In the genomic region with DNA sequence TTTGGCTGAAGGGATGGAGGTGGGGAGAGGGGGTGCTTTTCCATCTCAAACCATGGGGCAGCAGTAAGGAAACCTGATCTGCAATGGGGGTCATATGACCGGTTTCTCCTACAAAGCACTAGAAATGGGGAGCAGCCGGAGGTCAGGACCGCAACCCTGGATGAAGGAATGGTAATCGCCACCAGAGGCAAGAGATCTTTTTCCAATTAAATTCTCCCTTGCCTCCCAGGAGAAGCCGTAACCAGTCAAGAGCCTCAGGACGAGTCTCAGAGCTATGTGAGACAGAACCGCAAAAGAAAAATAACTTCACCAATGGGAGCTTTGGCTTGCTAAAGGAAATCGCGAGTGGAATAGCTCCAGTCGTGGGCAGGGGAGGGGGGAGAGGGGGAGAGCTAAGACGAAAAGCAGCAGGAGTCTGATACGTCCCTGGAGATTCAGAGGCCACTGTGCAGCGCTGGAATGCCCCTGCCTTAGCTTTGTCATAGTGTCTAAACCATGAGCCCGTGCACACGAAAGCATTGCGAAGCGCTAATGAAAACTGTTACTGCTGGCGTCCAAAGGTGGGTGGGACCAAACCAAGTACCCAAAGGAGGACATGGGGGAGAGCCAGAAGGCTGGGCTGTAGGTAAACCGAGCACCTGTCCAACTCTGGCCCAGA, we compare ENCODE assay signal across 11 mouse cellular contexts.
A peak's percentile ranks its signal among the peaks of the same experiment; 100 is the strongest.
DNase-seq lines count a peak whose midpoint lies in the region; ATAC-seq and TF ChIP-seq lines count a peak whose summit lies in the region.
"Had no signal": no experiment of that assay in that cellular context is flagged by ENCODE, and none has a peak within 500 bp of the region (broad histone marks: within the 10 kb centered on the region; RNA-seq: fewer than 3 reads in every experiment).

No protein-coding gene starts in this region.

- H3K9ac ChIP-seq in lung, postnatal 0 days (replicated peaks; ENCODE audit: low read depth): no peak overlapping the region
- H3K9ac ChIP-seq in limb, embryonic 11.5 days (ENCODE audit: low read length): no peak overlapping the region
- H3K9ac ChIP-seq in stomach, embryonic 16.5 days (ENCODE audit: low read length): no peak overlapping the region
- H3K9ac ChIP-seq: liver, embryonic 13.5 days had no signal

- no peak for TF ChIP-seq CTCF in lung, postnatal 0 days (IDR thresholded peaks at IDR 0.05)

- H3K4me1 ChIP-seq in lung, postnatal 0 days (ENCODE audit: insufficient read depth, low read depth, low read length): no peaks in the 10 kb centered on the region
- H3K4me1 ChIP-seq in limb, embryonic 11.5 days (ENCODE audit: control insufficient read depth, insufficient read depth, low read length): peaks cover 22% of the 10 kb centered on the region
- H3K4me1 ChIP-seq in stomach, embryonic 16.5 days (ENCODE audit: control insufficient read depth, insufficient read depth, low read length): no peaks in the 10 kb centered on the region
- H3K4me1 ChIP-seq: liver, embryonic 13.5 days had no signal

- H3K4me2 ChIP-seq in lung, postnatal 0 days (replicated peaks; ENCODE audit: low read depth, low read length): 0 out of 2 replicates have a peak overlapping the region, but pooled peaks have one; percentile 11
- peak overlapping the region; percentile 49 for H3K4me2 ChIP-seq in limb, embryonic 11.5 days (ENCODE audit: low read depth, severe bottlenecking)
- H3K4me2 ChIP-seq in stomach, embryonic 16.5 days (ENCODE audit: low read depth, low read length): peak overlapping the region; percentile 30
- H3K4me2 ChIP-seq: liver, embryonic 13.5 days had no signal

- no peaks in the 10 kb centered on the region for H3K36me3 ChIP-seq in lung, postnatal 0 days (ENCODE audit: insufficient read depth, low read length)
- no peaks in the 10 kb centered on the region for H3K36me3 ChIP-seq in limb, embryonic 11.5 days (ENCODE audit: control insufficient read depth, insufficient read depth, low read length)
- H3K36me3 ChIP-seq in stomach, embryonic 16.5 days (ENCODE audit: control insufficient read depth, insufficient read depth, low read length): no peaks in the 10 kb centered on the region
- H3K36me3 ChIP-seq: liver, embryonic 13.5 days had no signal

- ATAC-seq in lung, postnatal 0 days: no peak
- peak; percentile 73 for ATAC-seq in limb, embryonic 11.5 days (ENCODE audit: insufficient number of reproducible peaks, low FRiP score, low TSS enrichment, low read depth)
- no peak for ATAC-seq in stomach, embryonic 16.5 days (ENCODE audit: insufficient read depth, low FRiP score)

- no peak overlapping the region for H3K27ac ChIP-seq in lung, postnatal 0 days (ENCODE audit: low read length)
- peak overlapping the region; percentile 59 for H3K27ac ChIP-seq in limb, embryonic 11.5 days (replicated peaks; ENCODE audit: low read depth, low read length)
- H3K27ac ChIP-seq in stomach, embryonic 16.5 days (ENCODE audit: low read length): no peak overlapping the region
- H3K27ac ChIP-seq: liver, embryonic 13.5 days had no signal

- WGBS in lung, postnatal 0 days: 27% methylated on average over 19 of the region's 19 CpGs
- 14% methylated on average over 19 of the region's 19 CpGs for WGBS in limb, embryonic 11.5 days
- WGBS in stomach, embryonic 16.5 days: 36% methylated on average over 19 of the region's 19 CpGs

- TF ChIP-seq EP300 in lung, postnatal 0 days (IDR thresholded peaks at IDR 0.05): no peak

- peak; percentile 39 for DNase-seq in heart, adult 11 months
- no peak for DNase-seq in heart, adult 18-20 months
- DNase-seq in lung, postnatal 0 days (ENCODE audit: low spot score): no peak
- no peak for DNase-seq in lung, postnatal 36 days
- DNase-seq in limb, embryonic 11.5 days (ENCODE audit: low spot score): peak; percentile 73
- DNase-seq in cerebellum, adult 11 months: no peak
- DNase-seq in spleen, adult 12 weeks (ENCODE audit: low spot score): no peak
- DNase-seq: cerebellum, adult 8-10 months; liver, embryonic 13.5 days; thymus, adult 18-20 months had no signal

- H3K4me3 ChIP-seq in lung, postnatal 0 days (ENCODE audit: low read depth, low read length): no peak overlapping the region
- H3K4me3 ChIP-seq in limb, embryonic 11.5 days (ENCODE audit: low read depth, low read length): peak overlapping the region; percentile 6; the same call in 1 of the 2 replicates
- H3K4me3 ChIP-seq in stomach, embryonic 16.5 days (replicated peaks; ENCODE audit: low read length): no peak overlapping the region
- H3K4me3 ChIP-seq: liver, embryonic 13.5 days had no signal

- no peaks in the 10 kb centered on the region for H3K9me3 ChIP-seq in lung, postnatal 0 days (ENCODE audit: low read length)
- no peaks in the 10 kb centered on the region for H3K9me3 ChIP-seq in limb, embryonic 11.5 days (ENCODE audit: control insufficient read depth, low read length)
- H3K9me3 ChIP-seq in stomach, embryonic 16.5 days (replicated peaks; ENCODE audit: control insufficient read depth, low read length): 0 out of 2 replicates have a peak, but pooled peaks cover 4% of the 10 kb centered on the region
- H3K9me3 ChIP-seq: liver, embryonic 13.5 days had no signal

- H3K27me3 ChIP-seq in lung, postnatal 0 days (replicated peaks; ENCODE audit: insufficient read depth, low read length): no peaks in the 10 kb centered on the region
- no peaks in the 10 kb centered on the region for H3K27me3 ChIP-seq in limb, embryonic 11.5 days (ENCODE audit: control insufficient read depth, insufficient read depth, low read length)
- H3K27me3 ChIP-seq in stomach, embryonic 16.5 days (ENCODE audit: control insufficient read depth, insufficient read depth, low read length): no peaks in the 10 kb centered on the region
- H3K27me3 ChIP-seq: liver, embryonic 13.5 days had no signal

Comparison
In these comparisons a context has a peak if more than half of its experiments do, and no peak if none do; other contexts are left out.
1. DNase-seq: peak in heart, adult 11 months (single experiment) and limb, embryonic 11.5 days (single experiment); none in heart, adult 18-20 months (0 of 2), lung, postnatal 0 days (single experiment), lung, postnatal 36 days (single experiment), cerebellum, adult 11 months (single experiment) and spleen, adult 12 weeks (single experiment).
2. Peak in every context shown above with its lines, with median percentiles within 50 percentile points of each other: H3K4me2 ChIP-seq.